Mouse (Mus musculus): ENCODE results near the gene Pik3cd. TPM values are rescaled to one million over a fixed set of nuclear protein-coding genes. Genes with fewer than 3 reads are reported as not detected.
A peak's percentile ranks its signal among the peaks of the same experiment; 100 is the strongest.

The Pik3cd gene
- polyA plus RNA-seq, 1 experiment, result 11.7 TPM

- H3K4me3 ChIP-seq (ENCODE audit: low read depth, low read length), result no peak overlapping the region
- 71% methylated on average over 5 of the region's 5 CpGs for WGBS
- peaks cover 5% of the 10 kb centered on the region; the same call in 1 of the 2 replicates for H3K36me3 ChIP-seq (ENCODE audit: control insufficient read depth, insufficient read depth, low read length)
- TF ChIP-seq POLR2A (IDR thresholded peaks at IDR 0.05; ENCODE audit: low read depth, low read length), result no peak
- no peak for TF ChIP-seq CTCF (IDR thresholded peaks at IDR 0.05; ENCODE audit: extremely low read depth, insufficient read length, insufficient replicate concordance, low read depth, low read length)
- no peaks in the 10 kb centered on the region for H3K27me3 ChIP-seq (ENCODE audit: control insufficient read depth, insufficient read depth, low read length)
- peaks cover 10% of the 10 kb centered on the region for H3K4me1 ChIP-seq (ENCODE audit: control insufficient read depth, insufficient read depth, insufficient read length, low read length)
- H3K27ac ChIP-seq (ENCODE audit: insufficient read depth, low read depth, low read length), result no peak overlapping the region
These were observed 37.1 kb upstream of the Pik3cd start for GRCm38 (mm10) chr4:149739478-149739877.

- under 1% methylated on average over 96 of the region's 97 CpGs for WGBS
- peaks cover 10% of the 10 kb centered on the region for H3K4me1 ChIP-seq (ENCODE audit: control insufficient read depth, insufficient read depth, insufficient read length, low read length)
- H3K27ac ChIP-seq (ENCODE audit: insufficient read depth, low read depth, low read length), result no peak within 1 kb of the TSS
- no peaks in the 10 kb centered on the region for H3K27me3 ChIP-seq (ENCODE audit: control insufficient read depth, insufficient read depth, low read length)
- H3K4me3 ChIP-seq (ENCODE audit: low read depth, low read length), result peak within 1 kb of the TSS; percentile 73
- no peaks in the 10 kb centered on the region; the same call in 1 of the 2 replicates for H3K36me3 ChIP-seq (ENCODE audit: control insufficient read depth, insufficient read depth, low read length)
- TF ChIP-seq POLR2A (IDR thresholded peaks at IDR 0.05; ENCODE audit: low read depth, low read length), result 0 out of 2 replicates have a peak, but pooled peaks have one; percentile 14
- TF ChIP-seq CTCF (IDR thresholded peaks at IDR 0.05; ENCODE audit: extremely low read depth, insufficient read length, insufficient replicate concordance, low read depth, low read length), result peak; percentile 72
These were observed 35.3 kb upstream of the Pik3cd start, which contains the start of gene Tmem201 for GRCm38 (mm10) chr4:149737383-149738324. TSS of gene Tmem201 (minus strand) at chr4:149738044.

GRCm38 (mm10) chr4:149736581-149736980 is 34.2 kb upstream of the Pik3cd start:
- no peak for TF ChIP-seq CTCF (IDR thresholded peaks at IDR 0.05; ENCODE audit: extremely low read depth, insufficient read length, insufficient replicate concordance, low read depth, low read length)
- no peak for TF ChIP-seq POLR2A (IDR thresholded peaks at IDR 0.05; ENCODE audit: low read depth, low read length)
- H3K4me3 ChIP-seq (ENCODE audit: low read depth, low read length), result peak overlapping the region; percentile 73
- 27% methylated on average over 4 of the region's 4 CpGs for WGBS

GRCm38 (mm10) chr4:149735624-149736250 is 33.4 kb upstream of the Pik3cd start:
- 65% methylated on average over 5 of the region's 5 CpGs for WGBS
- H3K4me1 ChIP-seq (ENCODE audit: control insufficient read depth, insufficient read depth, insufficient read length, low read length), result peaks cover 10% of the 10 kb centered on the region

More at GRCm38 (mm10) chr4:149736581-149736980, 34.2 kb upstream of the Pik3cd start:
- Histone ChIP-seq H3K4me1 (ENCODE audit: control insufficient read depth, insufficient read depth, insufficient read length, low read length) (peaks cover 10% of the 10 kb centered on the region), H3K36me3 (ENCODE audit: control insufficient read depth, insufficient read depth, low read length) (no peaks in the 10 kb centered on the region), H3K27me3 (ENCODE audit: control insufficient read depth, insufficient read depth, low read length) (no peaks in the 10 kb centered on the region), H3K27ac (ENCODE audit: insufficient read depth, low read depth, low read length) (no peak overlapping the region)

GRCm38 (mm10) chr4:149734730-149735475 is 32.5 kb upstream of the Pik3cd start:
- H3K4me1 ChIP-seq (ENCODE audit: control insufficient read depth, insufficient read depth, insufficient read length, low read length), result peaks cover 10% of the 10 kb centered on the region
- peaks cover 5% of the 10 kb centered on the region; the same call in 1 of the 2 replicates for H3K36me3 ChIP-seq (ENCODE audit: control insufficient read depth, insufficient read depth, low read length)
- H3K27me3 ChIP-seq (ENCODE audit: control insufficient read depth, insufficient read depth, low read length), result no peaks in the 10 kb centered on the region
- no peak for TF ChIP-seq POLR2A (IDR thresholded peaks at IDR 0.05; ENCODE audit: low read depth, low read length)
- no peak overlapping the region for H3K4me3 ChIP-seq (ENCODE audit: low read depth, low read length)
- no peak overlapping the region for H3K27ac ChIP-seq (ENCODE audit: insufficient read depth, low read depth, low read length)
- 83% methylated on average over 10 of the region's 10 CpGs for WGBS

More at GRCm38 (mm10) chr4:149735624-149736250, 33.4 kb upstream of the Pik3cd start:
- Histone ChIP-seq H3K36me3 (ENCODE audit: control insufficient read depth, insufficient read depth, low read length) (peaks cover under 1% of the 10 kb centered on the region; the same call in 1 of the 2 replicates), H3K27ac (ENCODE audit: insufficient read depth, low read depth, low read length) (no peak overlapping the region), H3K27me3 (ENCODE audit: control insufficient read depth, insufficient read depth, low read length) (no peaks in the 10 kb centered on the region), H3K4me3 (ENCODE audit: low read depth, low read length) (no peak overlapping the region)
- no peak for TF ChIP-seq POLR2A (IDR thresholded peaks at IDR 0.05; ENCODE audit: low read depth, low read length)
- TF ChIP-seq CTCF (IDR thresholded peaks at IDR 0.05; ENCODE audit: extremely low read depth, insufficient read length, insufficient replicate concordance, low read depth, low read length), result no peak

- no peak overlapping the region for H3K4me3 ChIP-seq (ENCODE audit: low read depth, low read length)
- H3K27ac ChIP-seq (ENCODE audit: insufficient read depth, low read depth, low read length), result no peak overlapping the region
- 89% methylated on average over 6 of the region's 6 CpGs for WGBS
- no peaks in the 10 kb centered on the region for H3K27me3 ChIP-seq (ENCODE audit: control insufficient read depth, insufficient read depth, low read length)
- H3K36me3 ChIP-seq (ENCODE audit: control insufficient read depth, insufficient read depth, low read length), result peaks cover 11% of the 10 kb centered on the region; the same call in 1 of the 2 replicates
- H3K4me1 ChIP-seq (ENCODE audit: control insufficient read depth, insufficient read depth, insufficient read length, low read length), result peaks cover 10% of the 10 kb centered on the region
- TF ChIP-seq POLR2A (IDR thresholded peaks at IDR 0.05; ENCODE audit: low read depth, low read length) (no peak), CTCF (IDR thresholded peaks at IDR 0.05; ENCODE audit: extremely low read depth, insufficient read length, insufficient replicate concordance, low read depth, low read length) (no peak)
These were observed 31.9 kb upstream of the Pik3cd start for GRCm38 (mm10) chr4:149734246-149734645.
